Mouse (Mus musculus) cerebellum, adult (tissue): ENCODE measurements around the gene Rbm15.

Experiments used
- ATAC-seq: cut with Nextera tagmentation; 2 replicates; pipeline ENCODE4 v1.9.2; 2017; ENCODE audit warnings: mild to moderate bottlenecking, moderate library complexity, mixed read lengths; ENCODE audit not compliant: insufficient number of reproducible peaks, low FRiP score, low TSS enrichment

Gene Rbm15

DNA sequence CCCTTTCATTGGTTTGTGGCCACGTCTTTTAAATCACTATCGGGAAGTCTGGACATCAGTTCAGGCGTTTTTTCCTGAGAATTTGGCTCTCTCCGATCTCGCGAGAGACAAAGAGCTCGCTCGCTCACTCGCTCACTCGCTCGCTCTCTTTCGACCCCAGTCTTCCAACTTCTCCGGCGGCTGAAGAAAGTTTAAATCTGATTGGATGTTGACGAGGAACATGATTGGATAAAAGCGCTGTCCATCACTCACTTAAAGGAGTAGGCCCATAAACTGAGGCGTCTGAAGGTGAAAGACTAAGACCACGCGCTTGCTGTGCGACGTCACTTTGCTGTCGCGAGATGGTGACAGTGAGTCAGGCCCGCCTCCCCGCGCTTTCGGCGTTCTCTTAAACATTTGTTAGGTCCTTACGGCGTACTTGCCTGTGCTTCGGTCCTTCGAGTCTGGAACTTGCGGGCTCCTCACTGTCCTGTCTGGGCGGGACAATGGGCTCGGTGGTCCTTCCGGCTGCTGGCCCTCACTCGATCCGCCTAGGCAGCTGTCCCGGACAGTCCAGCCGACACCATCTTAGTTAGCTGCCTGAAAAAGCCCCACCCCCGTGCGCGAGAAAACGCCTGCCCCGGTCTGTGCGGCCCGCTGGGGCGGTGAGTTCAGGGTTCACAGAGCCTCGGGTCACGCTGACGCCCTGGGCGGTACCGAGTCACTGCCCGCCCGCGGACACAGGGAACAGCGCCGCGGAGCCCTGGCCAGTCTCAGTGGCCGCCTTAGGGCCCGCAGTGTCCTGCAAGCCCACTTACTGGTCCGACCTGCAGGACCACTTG is at the start of gene Rbm15:
Rbm15 (minus strand) TSS at position 293 of the 821 bp plus-strand sequence.
- peak; percentile 85 for ATAC-seq

DNA sequence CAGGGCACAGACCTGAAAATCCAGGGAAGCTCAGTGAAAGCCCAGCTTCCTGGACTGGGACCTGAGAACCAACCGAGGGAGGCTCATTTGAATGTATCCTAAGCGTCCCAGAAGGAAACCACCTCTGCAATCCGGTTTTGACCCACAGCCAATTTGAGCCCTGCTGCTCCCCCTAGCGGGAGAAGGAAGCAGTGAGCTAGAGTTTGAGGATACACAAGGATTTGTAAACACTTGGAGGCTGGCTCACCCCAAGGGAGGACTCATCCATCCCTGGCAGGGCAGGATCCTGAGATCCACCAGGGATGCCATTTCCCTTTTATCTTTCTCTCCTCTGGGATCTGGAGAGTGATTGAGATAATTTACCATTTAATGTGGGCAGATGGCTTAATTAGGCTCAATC is 45.9 kb upstream of the Rbm15 start:
- ATAC-seq, result peak; percentile 31; the same call in 1 of the 2 replicates

GRCm38 (mm10) chr3:107378626-107379025 is 45.2 kb upstream of the Rbm15 start:
- no peak for ATAC-seq

DNA sequence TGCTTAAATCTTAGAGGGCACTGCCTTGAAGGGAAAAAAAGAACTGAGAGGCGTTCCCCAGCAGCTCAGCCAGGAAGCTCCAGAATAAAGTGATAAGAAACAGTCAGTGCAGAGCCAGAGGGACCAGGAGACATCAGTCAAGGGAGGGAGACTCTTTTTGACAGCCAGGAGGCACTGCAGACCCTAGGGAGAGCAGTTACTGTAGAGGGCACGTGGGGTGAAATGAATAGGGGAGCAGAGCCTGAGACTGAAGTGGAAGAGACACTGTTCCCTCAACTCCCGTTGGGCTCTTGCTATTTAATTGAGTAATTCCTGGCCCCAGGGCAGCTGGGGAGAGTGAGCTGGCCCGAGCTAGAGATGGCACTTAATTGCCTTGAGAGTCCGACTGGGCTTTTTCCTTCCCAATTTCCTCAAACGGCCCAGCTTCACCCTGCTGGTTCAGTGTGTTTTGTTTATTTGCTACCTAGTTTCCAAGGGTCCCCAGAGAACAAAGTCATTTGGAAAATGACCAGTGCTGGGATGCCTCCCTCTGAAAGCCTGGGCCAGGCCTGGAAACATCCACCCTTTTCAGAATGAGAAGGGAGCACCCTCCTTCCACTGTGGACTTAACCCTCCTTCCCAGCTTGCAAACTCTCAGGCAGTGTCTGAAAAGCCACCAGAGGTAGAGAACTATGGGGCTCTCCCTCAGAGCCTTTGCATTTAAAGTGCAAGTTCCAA is 41.6 kb upstream of the Rbm15 start:
- no peak for ATAC-seq

- ATAC-seq, result no peak
These were observed 35.7 kb upstream of the Rbm15 start for GRCm38 (mm10) chr3:107369156-107369555.

DNA sequence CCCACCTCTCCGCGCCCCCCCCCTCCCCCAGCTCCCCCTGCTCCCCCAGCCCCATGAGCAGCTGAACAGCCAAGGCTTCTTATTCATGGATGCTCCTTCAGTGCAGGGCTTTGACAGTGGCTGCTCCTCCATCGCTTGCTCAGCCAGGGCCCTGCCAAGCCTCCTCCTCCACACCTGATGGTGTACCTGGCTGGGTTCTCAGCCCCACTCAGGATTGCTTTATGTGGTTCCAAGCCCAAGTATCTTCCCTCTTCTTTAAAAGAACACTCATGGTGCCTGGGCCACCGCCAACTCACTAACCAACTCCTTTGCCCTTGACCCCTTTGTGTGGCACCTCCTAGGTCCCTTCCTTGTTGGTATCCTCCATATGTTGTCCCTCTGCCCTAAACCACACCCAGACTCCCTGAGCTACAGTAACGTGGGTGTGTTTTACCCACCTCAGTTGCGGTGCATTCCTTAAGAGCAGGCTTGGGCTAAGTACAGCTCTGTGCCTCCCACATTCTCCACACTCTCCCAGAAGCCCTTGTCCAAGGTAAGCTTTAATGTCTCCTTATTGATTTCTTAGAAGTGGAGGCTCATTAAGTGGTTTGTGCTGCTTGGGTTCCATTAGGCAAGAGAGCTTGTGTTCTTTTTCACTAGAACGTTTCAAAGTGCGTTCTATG is 34.6 kb upstream of the Rbm15 start:
- no peak for ATAC-seq

GRCm38 (mm10) chr3:107365341-107365740 is 31.9 kb upstream of the Rbm15 start:
- no peak for ATAC-seq

DNA sequence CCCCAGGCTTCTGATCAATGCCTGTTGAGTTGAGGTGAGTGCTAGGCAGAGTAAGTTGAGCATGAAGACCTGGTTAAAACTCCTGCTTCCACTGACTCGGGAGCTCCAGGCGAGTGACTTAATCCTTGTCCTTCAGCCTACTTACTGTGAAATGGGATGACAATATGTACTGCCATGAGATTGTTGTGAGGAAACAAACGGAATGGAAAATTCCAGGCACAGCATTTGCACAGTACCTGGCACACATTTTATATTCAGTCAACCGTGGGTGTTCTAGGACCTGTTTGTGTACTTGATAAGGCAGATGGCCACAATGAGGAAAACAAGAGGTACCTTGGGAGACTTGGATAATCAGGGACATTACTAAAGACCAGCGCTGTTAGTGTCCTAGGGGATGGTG is 29.9 kb upstream of the Rbm15 start:
- no peak for ATAC-seq

- ATAC-seq, result no peak
These were observed 26.9 kb upstream of the Rbm15 start for GRCm38 (mm10) chr3:107360341-107360740.

DNA sequence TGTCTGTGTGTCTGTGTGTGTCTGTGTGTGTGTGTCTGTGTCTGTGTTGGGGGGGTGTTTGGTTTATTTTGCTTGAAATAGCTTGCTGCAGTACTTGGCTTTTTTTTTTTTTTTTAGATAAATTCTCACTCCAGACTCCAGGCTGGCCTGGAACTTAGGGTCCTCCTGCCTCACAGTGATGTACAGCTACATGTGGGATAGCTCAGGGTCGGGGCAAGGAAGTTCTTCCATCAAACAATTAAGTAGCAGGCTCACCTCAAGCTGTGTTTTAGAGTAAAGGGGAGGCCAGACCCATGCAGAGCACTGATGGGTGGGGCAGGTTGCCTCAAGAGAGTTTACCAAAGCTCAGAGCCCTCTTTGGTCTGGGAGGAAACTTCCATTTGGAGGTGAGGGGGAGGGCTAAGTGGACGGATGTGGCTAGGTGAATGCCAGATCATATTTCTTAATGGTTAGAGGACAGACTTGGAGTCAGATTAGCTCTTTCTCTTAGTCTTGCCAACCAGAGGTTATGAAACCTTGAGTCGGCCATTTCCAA is 24.3 kb upstream of the Rbm15 start:
- 0 out of 2 replicates have a peak, but pooled peaks have one; percentile 17 for ATAC-seq

DNA sequence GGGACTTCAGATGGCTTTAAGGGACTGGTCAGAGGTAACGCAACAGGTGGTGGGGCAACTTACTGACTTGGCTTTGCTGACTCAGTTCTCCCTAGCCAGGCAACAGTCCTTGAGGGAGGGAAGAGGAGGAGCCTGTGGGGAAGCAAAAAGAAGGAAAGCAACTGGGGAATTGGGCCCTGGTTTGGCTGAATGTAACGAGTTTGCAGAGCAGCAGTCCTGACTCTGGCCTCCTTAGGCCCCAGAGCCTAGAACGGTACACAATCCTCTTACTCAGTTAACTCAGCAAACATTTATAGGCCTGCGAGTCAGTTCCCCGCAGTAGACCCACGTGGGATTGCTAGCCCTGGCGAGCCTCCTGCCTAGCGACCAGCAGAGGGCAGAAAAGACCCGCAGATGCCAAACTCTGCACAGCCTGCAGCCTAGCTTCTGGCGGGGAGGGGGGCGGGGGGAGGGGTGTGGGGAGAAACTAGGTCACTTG is 23.5 kb upstream of the Rbm15 start:
- peak; percentile 73 for ATAC-seq

DNA sequence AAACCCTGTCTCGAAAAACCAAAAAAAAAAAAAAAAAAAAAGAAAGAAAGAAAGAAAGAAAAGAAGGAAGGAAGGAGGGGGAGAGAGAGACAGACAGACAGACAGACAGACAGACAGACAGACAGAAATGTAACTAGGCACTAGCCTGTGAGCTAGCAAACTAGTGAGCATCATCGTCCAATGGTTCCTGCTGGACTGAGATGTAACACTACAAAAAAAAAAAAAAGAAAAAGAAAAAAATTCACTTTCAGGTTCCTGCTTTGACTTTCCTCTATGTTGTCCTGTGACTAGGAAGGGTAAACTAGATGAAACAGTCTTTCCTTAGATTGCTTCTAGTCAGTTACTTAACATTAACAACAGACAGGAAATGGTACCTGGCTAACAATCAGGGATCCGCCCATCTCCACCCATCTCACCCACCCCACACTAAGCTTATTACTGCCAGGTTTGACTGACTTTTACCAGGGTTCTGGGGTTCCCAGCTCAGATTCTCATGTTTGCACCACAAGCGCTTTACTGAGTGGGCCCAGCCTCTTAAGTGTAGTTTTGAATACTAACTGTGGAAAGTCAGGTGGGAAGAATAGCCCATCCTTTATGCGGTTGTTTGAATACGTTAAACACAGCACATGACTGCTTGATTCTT is 22.3 kb upstream of the Rbm15 start:
- ATAC-seq, result no peak

- no peak for ATAC-seq
These were observed 18.2 kb upstream of the Rbm15 start for GRCm38 (mm10) chr3:107351706-107352105.

DNA sequence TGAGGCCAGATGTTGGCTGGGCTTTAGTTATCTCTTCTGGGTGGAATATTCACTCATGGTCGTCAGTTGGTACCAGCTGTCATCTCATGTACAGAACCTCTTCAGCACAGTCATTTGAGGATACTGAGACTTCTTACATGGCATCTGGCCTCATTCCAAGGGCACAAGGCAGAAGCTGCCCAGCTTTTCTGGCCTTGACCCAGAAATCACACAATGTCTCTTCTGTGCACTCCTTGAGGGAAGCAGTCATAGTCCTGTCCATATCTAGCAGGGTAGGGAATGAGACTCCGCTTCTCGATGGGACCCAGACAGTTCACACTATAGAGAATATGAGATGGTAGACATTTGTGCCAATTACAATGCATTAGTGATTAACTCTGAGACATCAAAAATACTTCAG is 15.5 kb upstream of the Rbm15 start:
- ATAC-seq, result no peak

DNA sequence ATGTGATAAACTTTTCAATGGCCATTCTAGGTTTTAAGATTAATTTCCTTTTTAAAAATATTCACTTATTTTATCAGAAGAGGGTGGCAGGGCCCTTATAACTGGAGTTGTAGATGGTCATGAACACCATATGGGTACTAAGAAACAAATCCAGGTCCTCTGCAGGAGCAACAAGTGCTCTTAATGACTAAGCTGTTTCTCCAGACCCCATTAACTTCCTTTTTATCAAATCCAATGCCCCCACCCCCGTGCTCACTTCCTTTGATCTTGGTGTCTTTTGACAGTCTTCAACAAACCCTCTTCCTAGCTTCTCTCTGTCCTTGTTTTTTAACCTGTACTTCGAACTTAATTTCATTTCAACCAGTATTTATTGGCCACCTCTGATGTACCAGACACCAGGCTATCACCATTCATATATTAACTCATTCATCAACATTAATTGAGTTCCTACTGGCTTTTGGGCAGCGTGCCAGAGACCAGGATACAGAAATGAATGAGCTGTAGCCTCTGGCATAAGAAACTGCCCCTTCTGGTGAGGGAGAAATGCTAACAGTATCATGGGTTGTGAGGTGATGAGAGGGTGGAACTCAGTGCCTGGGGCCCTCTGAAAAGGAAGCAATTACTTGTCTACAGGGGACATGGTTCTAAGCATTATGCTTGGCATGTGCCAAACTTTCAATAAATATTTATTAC is 11.7 kb upstream of the Rbm15 start:
- no peak for ATAC-seq

DNA sequence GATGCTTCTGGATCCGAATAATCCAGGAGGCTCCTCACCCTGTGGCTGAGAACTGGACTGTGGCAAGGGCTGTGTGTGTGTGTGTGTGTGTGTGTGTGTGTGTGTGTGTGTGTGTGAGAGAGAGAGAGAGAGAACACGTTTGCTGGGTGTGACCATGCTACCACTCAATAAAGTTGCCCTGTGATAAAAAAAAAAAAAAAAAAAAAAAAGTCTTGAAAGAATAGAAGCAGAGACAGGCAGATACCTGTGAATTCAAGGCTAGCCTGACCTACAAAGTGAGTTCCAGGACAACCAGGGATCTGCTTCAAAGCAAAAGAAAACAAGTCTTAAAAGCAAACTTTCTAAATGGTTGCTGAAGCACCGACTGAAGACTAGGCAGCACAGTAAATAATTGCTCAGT is 10.5 kb upstream of the Rbm15 start:
- no peak for ATAC-seq

DNA sequence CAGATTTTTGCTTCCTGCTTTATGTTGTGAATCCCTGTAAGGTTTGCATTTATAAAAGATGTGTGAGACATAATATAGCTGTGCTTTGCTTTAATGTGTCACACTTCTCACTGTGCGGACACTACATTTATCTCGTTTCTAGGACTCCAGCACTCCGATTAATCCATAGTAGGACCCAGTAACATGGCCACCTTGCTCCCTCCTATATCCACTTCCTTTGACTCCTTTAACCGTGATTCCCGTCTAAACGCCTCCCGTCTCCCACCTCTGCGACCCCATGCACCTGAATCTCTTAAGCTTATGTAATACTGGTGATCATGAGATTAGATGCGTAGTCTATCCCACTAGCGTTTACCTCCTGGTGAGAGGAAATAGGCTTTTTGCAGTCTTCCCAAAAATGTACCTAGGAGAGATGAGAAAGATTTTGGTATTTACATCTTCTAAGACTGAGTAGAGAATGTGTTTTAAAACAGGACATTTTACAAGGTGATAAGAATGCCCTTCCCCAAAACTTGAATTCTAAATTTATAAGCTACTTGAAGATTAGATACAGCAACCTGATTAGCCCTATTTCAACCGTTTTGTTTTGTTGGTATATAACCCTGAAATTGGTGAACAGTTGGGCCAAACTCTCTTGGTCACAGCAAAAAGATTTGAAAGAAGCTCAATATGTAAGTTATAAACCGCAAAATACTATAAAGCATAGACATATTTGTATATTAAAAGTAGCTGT is 895 bp upstream of the Rbm15 start:
- ATAC-seq, result no peak

DNA sequence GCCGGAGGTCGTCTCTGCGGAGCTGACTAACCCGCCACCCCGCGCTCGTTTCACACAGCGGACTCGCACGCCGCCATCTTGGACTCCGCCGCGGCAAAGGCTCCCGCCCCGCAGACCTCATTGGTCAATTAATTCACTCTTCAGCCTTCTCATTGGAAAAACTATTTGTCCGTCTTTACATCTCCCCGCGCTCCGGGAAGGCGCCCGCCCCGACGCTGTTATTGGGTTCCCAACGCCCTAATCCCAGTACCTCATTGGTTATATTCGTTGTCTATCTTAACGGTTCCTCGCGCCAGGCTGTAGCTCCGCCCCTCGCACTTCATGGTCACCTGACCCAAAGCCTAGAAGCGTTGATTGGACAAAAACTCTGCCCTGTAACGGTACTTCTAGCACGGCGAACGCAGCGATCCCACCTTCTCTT is 503 bp downstream of the Rbm15 start:
- ATAC-seq, result peak; percentile 92
